In genomic region chr13:45992953-45993352, GRCm38 (mm10) we compare ENCODE assay signal across 19 mouse cellular contexts.
"Had no signal": no experiment of that assay in that cellular context is flagged by ENCODE, and none has a peak within 500 bp of the region (broad histone marks: within the 10 kb centered on the region; RNA-seq: fewer than 3 reads in every experiment).

No protein-coding gene starts in this region.

- ATAC-seq: midbrain, embryonic 16.5 days had no signal

- H3K4me3 ChIP-seq: midbrain, embryonic 10.5 days; midbrain, embryonic 12.5 days; myocyte; neural tube, embryonic 13.5 days; neural tube, embryonic 15.5 days had no signal

- DNase-seq: lung, adult 18-20 months; lung, embryonic 14.5 days; lung, postnatal 10 days; lung, postnatal 4 days; midbrain, embryonic 14.5 days; retina, postnatal 1 day; right cerebral cortex, adult 18-20 months; right cerebral cortex, postnatal 25 days; right cerebral cortex, postnatal 4 days; spleen, adult 18-20 months; thymus, adult 18-20 months; thymus, postnatal 14 days; thymus, postnatal 36 days had no signal

- H3K27ac ChIP-seq: midbrain, embryonic 10.5 days; midbrain, embryonic 12.5 days; neural tube, embryonic 13.5 days; neural tube, embryonic 15.5 days had no signal
